Comparison of ENCODE assay signal across 27 mouse cellular contexts in genomic region chr17:71993011-71993410, GRCm38 (mm10).
"Had no signal": no experiment of that assay in that cellular context is flagged by ENCODE, and none has a peak within 500 bp of the region (broad histone marks: within the 10 kb centered on the region; RNA-seq: fewer than 3 reads in every experiment).

No protein-coding gene starts in this region.

- H3K4me1 ChIP-seq: forebrain, embryonic 13.5 days; forebrain, embryonic 15.5 days had no signal

- H3K27ac ChIP-seq: embryonic facial prominence, embryonic 10.5 days; embryonic facial prominence, embryonic 12.5 days; embryonic facial prominence, embryonic 13.5 days; embryonic facial prominence, embryonic 15.5 days; forebrain, embryonic 10.5 days; forebrain, embryonic 12.5 days; forebrain, embryonic 13.5 days; forebrain, embryonic 15.5 days; gastrocnemius, adult 2 months had no signal

- ATAC-seq: forebrain, embryonic 13.5 days; forebrain, embryonic 14.5 days; forebrain, embryonic 15.5 days; forebrain, embryonic 16.5 days; forebrain, postnatal 0 days had no signal

- DNase-seq: cerebellum, adult 2 months; cerebellum, adult 8-10 months; cerebellum, adult 9-10 months; cerebellum, adult 9-11 months; cerebellum, postnatal 10 days; cerebellum, postnatal 14 days; cerebellum, postnatal 25 days; cerebellum, postnatal 36 days; embryo, embryonic 11 days; forebrain, postnatal 0 days; gastrocnemius, adult 2 months; gastrocnemius, postnatal 10 days; gastrocnemius, postnatal 14 days; gastrocnemius, postnatal 25 days; gastrocnemius, postnatal 36 days; heart, adult 18-20 months had no signal

- H3K27me3 ChIP-seq: embryonic facial prominence, embryonic 12.5 days; embryonic facial prominence, embryonic 13.5 days; embryonic facial prominence, embryonic 15.5 days; forebrain, embryonic 12.5 days; forebrain, embryonic 13.5 days; forebrain, embryonic 15.5 days had no signal

- H3K36me3 ChIP-seq: embryonic facial prominence, embryonic 10.5 days; embryonic facial prominence, embryonic 12.5 days; embryonic facial prominence, embryonic 13.5 days; embryonic facial prominence, embryonic 15.5 days; forebrain, embryonic 10.5 days; forebrain, embryonic 12.5 days; forebrain, embryonic 15.5 days had no signal

- H3K4me3 ChIP-seq: embryonic facial prominence, embryonic 10.5 days; embryonic facial prominence, embryonic 12.5 days; embryonic facial prominence, embryonic 13.5 days; embryonic facial prominence, embryonic 15.5 days; erythroblast, embryonic 14.5 days; forebrain, embryonic 10.5 days; forebrain, embryonic 12.5 days; forebrain, embryonic 13.5 days; forebrain, embryonic 15.5 days; gastrocnemius, adult 2 months had no signal

- H3K9ac ChIP-seq: embryonic facial prominence, embryonic 12.5 days; embryonic facial prominence, embryonic 13.5 days; embryonic facial prominence, embryonic 15.5 days; forebrain, embryonic 12.5 days; forebrain, embryonic 13.5 days; forebrain, embryonic 15.5 days; forebrain, postnatal 0 days had no signal

- H3K4me2 ChIP-seq: embryonic facial prominence, embryonic 12.5 days; embryonic facial prominence, embryonic 13.5 days; embryonic facial prominence, embryonic 15.5 days; forebrain, embryonic 12.5 days; forebrain, embryonic 13.5 days; forebrain, embryonic 15.5 days had no signal

- H3K9me3 ChIP-seq: embryonic facial prominence, embryonic 10.5 days; embryonic facial prominence, embryonic 12.5 days; embryonic facial prominence, embryonic 13.5 days; embryonic facial prominence, embryonic 15.5 days; forebrain, embryonic 10.5 days; forebrain, embryonic 12.5 days; forebrain, embryonic 13.5 days; forebrain, embryonic 15.5 days had no signal
